Mouse (Mus musculus): ENCODE results near the gene Sos2. TPM values are rescaled to one million over a fixed set of nuclear protein-coding genes. Genes with fewer than 3 reads are reported as not detected.

Gene Sos2
- polyA plus RNA-seq, 2 experiments: 13.3 to 34.4 TPM

GRCm38 (mm10) chr12:69604367-69604766, 77.3 kb downstream of the Sos2 start:
- no peaks in the 10 kb centered on the region for H3K9me3 ChIP-seq (ENCODE audit: control insufficient read depth, low read length)
- peaks cover 42% of the 10 kb centered on the region for H3K36me3 ChIP-seq (ENCODE audit: control insufficient read depth, insufficient read depth, low read length)
- no peak overlapping the region for H3K27ac ChIP-seq (replicated peaks; ENCODE audit: low read depth, low read length)
- DNase-seq (ENCODE audit: low spot score) (no peak), ATAC-seq (ENCODE audit: low FRiP score, low read depth) (no peak)
- no peak for TF ChIP-seq POLR2A (IDR thresholded peaks at IDR 0.05; ENCODE audit: borderline replicate concordance, extremely low read depth, insufficient read depth, insufficient read length)
- no peaks in the 10 kb centered on the region for H3K4me1 ChIP-seq (ENCODE audit: control insufficient read depth, insufficient read depth, low read length)
- H3K9ac ChIP-seq (ENCODE audit: low read depth, low read length, severe bottlenecking): no peak overlapping the region
- no peaks in the 10 kb centered on the region for H3K27me3 ChIP-seq (ENCODE audit: control insufficient read depth, insufficient read depth, low read length)
- no peak overlapping the region for H3K4me2 ChIP-seq (replicated peaks; ENCODE audit: low read depth, low read length, severe bottlenecking)
- no peak overlapping the region for H3K4me3 ChIP-seq (replicated peaks; ENCODE audit: low read length)
- 98% methylated on average over 2 of the region's 2 CpGs for WGBS

- Histone ChIP-seq H3K27me3 (ENCODE audit: control insufficient read depth, insufficient read depth, low read length) (no peaks in the 10 kb centered on the region), H3K9ac (ENCODE audit: low read depth, low read length, severe bottlenecking) (no peak overlapping the region), H3K27ac (replicated peaks; ENCODE audit: low read depth, low read length) (no peak overlapping the region), H3K4me2 (replicated peaks; ENCODE audit: low read depth, low read length, severe bottlenecking) (no peak overlapping the region), H3K4me3 (replicated peaks; ENCODE audit: low read length) (no peak overlapping the region), H3K4me1 (ENCODE audit: control insufficient read depth, insufficient read depth, low read length) (no peaks in the 10 kb centered on the region), H3K9me3 (ENCODE audit: control insufficient read depth, low read length) (no peaks in the 10 kb centered on the region), H3K36me3 (ENCODE audit: control insufficient read depth, insufficient read depth, low read length) (peaks cover 34% of the 10 kb centered on the region)
- TF ChIP-seq POLR2A (IDR thresholded peaks at IDR 0.05; ENCODE audit: borderline replicate concordance, extremely low read depth, insufficient read depth, insufficient read length): no peak
- ATAC-seq (ENCODE audit: low FRiP score, low read depth): no peak
- DNase-seq (ENCODE audit: low spot score): no peak
- 84% methylated on average over 4 of the region's 4 CpGs for WGBS
Observed at GRCm38 (mm10) chr12:69597446-69597845, 84.2 kb downstream of the Sos2 start.

DNA sequence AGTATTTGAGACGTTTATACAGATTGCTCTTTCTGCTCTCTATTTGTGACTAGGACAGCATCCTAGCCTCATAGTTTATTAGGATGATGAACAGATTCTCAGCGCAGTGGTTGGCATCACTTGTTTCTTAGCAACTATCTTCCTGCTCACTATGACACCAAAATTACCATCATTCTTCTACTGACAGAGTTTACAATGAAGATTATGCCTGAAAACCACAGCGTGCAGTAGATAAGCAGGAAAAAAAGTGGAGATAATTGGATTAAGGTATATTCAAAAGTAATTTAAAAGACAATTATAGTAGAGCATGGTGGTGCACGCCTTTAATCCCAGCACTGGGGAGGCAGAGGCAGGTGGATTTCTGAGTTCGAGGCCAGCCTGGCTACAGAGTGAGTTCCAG, 88.5 kb downstream of the Sos2 start:
- Histone ChIP-seq H3K4me3 (replicated peaks; ENCODE audit: low read length) (no peak overlapping the region), H3K36me3 (ENCODE audit: control insufficient read depth, insufficient read depth, low read length) (peaks cover 54% of the 10 kb centered on the region), H3K9ac (ENCODE audit: low read depth, low read length, severe bottlenecking) (no peak overlapping the region), H3K27ac (replicated peaks; ENCODE audit: low read depth, low read length) (no peak overlapping the region), H3K4me2 (replicated peaks; ENCODE audit: low read depth, low read length, severe bottlenecking) (no peak overlapping the region), H3K27me3 (ENCODE audit: control insufficient read depth, insufficient read depth, low read length) (no peaks in the 10 kb centered on the region), H3K4me1 (ENCODE audit: control insufficient read depth, insufficient read depth, low read length) (no peaks in the 10 kb centered on the region), H3K9me3 (ENCODE audit: control insufficient read depth, low read length) (no peaks in the 10 kb centered on the region)
- no peak for TF ChIP-seq POLR2A (IDR thresholded peaks at IDR 0.05; ENCODE audit: borderline replicate concordance, extremely low read depth, insufficient read depth, insufficient read length)
- WGBS: 90% methylated on average over 5 of the region's 5 CpGs
- no peak for ATAC-seq (ENCODE audit: low FRiP score, low read depth)
- no peak for DNase-seq (ENCODE audit: low spot score)

DNA sequence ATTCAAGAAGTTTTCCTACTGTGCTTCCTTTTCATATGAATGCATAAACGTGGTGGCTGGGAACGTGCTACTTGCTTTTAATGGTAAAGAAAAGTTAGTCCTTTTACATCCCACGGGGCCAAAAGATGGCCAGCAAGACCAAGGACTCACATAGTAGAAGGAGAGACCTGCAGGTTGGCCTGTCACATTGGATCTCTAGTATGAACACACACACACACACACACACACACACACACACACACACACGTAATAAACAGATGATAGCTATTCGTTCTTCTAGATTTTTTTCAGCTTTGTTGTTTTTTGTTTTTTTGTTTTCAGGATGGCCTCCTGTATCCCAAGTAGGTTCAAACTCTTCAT, 98.4 kb downstream of the Sos2 start:
- H3K9ac ChIP-seq (ENCODE audit: low read depth, low read length, severe bottlenecking): peak overlapping the region; percentile 90; the same call in 1 of the 2 replicates
- H3K36me3 ChIP-seq (ENCODE audit: control insufficient read depth, insufficient read depth, low read length): peaks cover 54% of the 10 kb centered on the region
- no peaks in the 10 kb centered on the region for H3K27me3 ChIP-seq (ENCODE audit: control insufficient read depth, insufficient read depth, low read length)
- TF ChIP-seq POLR2A (IDR thresholded peaks at IDR 0.05; ENCODE audit: borderline replicate concordance, extremely low read depth, insufficient read depth, insufficient read length): no peak
- peaks cover 12% of the 10 kb centered on the region; the same call in 1 of the 2 replicates for H3K4me1 ChIP-seq (ENCODE audit: control insufficient read depth, insufficient read depth, low read length)
- DNase-seq (ENCODE audit: low spot score): no peak
- H3K4me3 ChIP-seq (replicated peaks; ENCODE audit: low read length): peak overlapping the region; percentile 88
- WGBS: 41% methylated on average over 5 of the region's 5 CpGs
- peak overlapping the region; percentile 6; the same call in 1 of the 2 replicates for H3K27ac ChIP-seq (replicated peaks; ENCODE audit: low read depth, low read length)
- peak overlapping the region; percentile 62 for H3K4me2 ChIP-seq (replicated peaks; ENCODE audit: low read depth, low read length, severe bottlenecking)
- ATAC-seq (ENCODE audit: low FRiP score, low read depth): no peak; the same call in 1 of the 2 replicates
- no peaks in the 10 kb centered on the region for H3K9me3 ChIP-seq (ENCODE audit: control insufficient read depth, low read length)

- Histone ChIP-seq H3K4me2 (replicated peaks; ENCODE audit: low read depth, low read length, severe bottlenecking) (peak within 1 kb of the TSS; percentile 62), H3K27ac (replicated peaks; ENCODE audit: low read depth, low read length) (peak within 1 kb of the TSS; percentile 76), H3K9ac (ENCODE audit: low read depth, low read length, severe bottlenecking) (peak within 1 kb of the TSS; percentile 90), H3K27me3 (ENCODE audit: control insufficient read depth, insufficient read depth, low read length) (no peaks in the 10 kb centered on the region), H3K36me3 (ENCODE audit: control insufficient read depth, insufficient read depth, low read length) (peaks cover 54% of the 10 kb centered on the region), H3K4me1 (ENCODE audit: control insufficient read depth, insufficient read depth, low read length) (peaks cover 12% of the 10 kb centered on the region; the same call in 1 of the 2 replicates), H3K4me3 (replicated peaks; ENCODE audit: low read length) (peak within 1 kb of the TSS; percentile 88), H3K9me3 (ENCODE audit: control insufficient read depth, low read length) (no peaks in the 10 kb centered on the region)
- 1% methylated on average over 50 of the region's 56 CpGs for WGBS
- ATAC-seq (ENCODE audit: low FRiP score, low read depth): peak; percentile 93
- DNase-seq (ENCODE audit: low spot score): peak; percentile 91
- TF ChIP-seq POLR2A (IDR thresholded peaks at IDR 0.05; ENCODE audit: borderline replicate concordance, extremely low read depth, insufficient read depth, insufficient read length): peak; percentile 88; the same call in 1 of the 2 replicates
Observed at GRCm38 (mm10) chr12:69582613-69583269, 98.9 kb downstream of the Sos2 start, which contains the start of gene Vcpkmt. TSS of gene Vcpkmt (minus strand) at chr12:69583028.

All from limb, embryonic 14.5 days (tissue).